Mouse (Mus musculus) myocyte (in vitro differentiated cells): Measurements from ENCODE around the gene Ppp2r5d. TPM values are rescaled to one million over a fixed set of nuclear protein-coding genes. Genes with fewer than 3 reads are reported as not detected.

Source experiments
- H3K27me3 ChIP-seq: one replicate; pipeline ENCODE4 v1.6.1; 2011; ENCODE audit not compliant: control insufficient read depth, insufficient read depth, insufficient read length
- H3K36me3 ChIP-seq: one replicate; pipeline ENCODE4 v1.6.1; 2011; ENCODE audit not compliant: control insufficient read depth, insufficient read depth
- H3K4me2 ChIP-seq: one replicate; pipeline ENCODE4 v1.6.1; 2011; ENCODE audit warnings: low read depth, control low read depth
- H3K4me3 ChIP-seq: one replicate; pipeline ENCODE4 v1.5.1; 2011; ENCODE audit warnings: mild to moderate bottlenecking, control low read depth, moderate library complexity
- H3K79me2 ChIP-seq: one replicate; pipeline ENCODE4 v1.6.1; 2011; ENCODE audit not compliant: control insufficient read depth, insufficient read depth
- H3ac ChIP-seq: one replicate; pipeline ENCODE4 v1.6.1; 2011; ENCODE audit not compliant: control insufficient read depth, insufficient read length
- CEBPB ChIP-seq: IDR thresholded peaks from 2 replicates; pipeline ENCODE4 v1.6.1; 2011; ENCODE audit warnings: mild to moderate bottlenecking, moderate library complexity; ENCODE audit not compliant: poor library complexity, insufficient read depth, severe bottlenecking
- E2F4 ChIP-seq: IDR thresholded peaks from one replicate; pipeline ENCODE4 v1.6.1; 2011; ENCODE audit warnings: mild to moderate bottlenecking, control low read depth, moderate library complexity; ENCODE audit not compliant: insufficient read depth
- MAX ChIP-seq: IDR thresholded peaks from one replicate; pipeline ENCODE4 v1.6.1; 2011; ENCODE audit warnings: low read depth, mild to moderate bottlenecking, control low read depth
- MYOD1 ChIP-seq, 3 experiments: IDR thresholded peaks; one replicate each; pipeline ENCODE4 v1.6.1; 2011; ENCODE audit warnings: control low read depth in 2 of 3, low read depth in 2 of 3, mild to moderate bottlenecking in 2 of 3, moderate library complexity in 1 of 3; ENCODE audit not compliant: insufficient read length in 2 of 3, control insufficient read depth in 1 of 3
- MYOG ChIP-seq, 3 experiments: IDR thresholded peaks; one replicate each; pipeline ENCODE4 v1.6.1; 2011; ENCODE audit warnings: control low read depth in 2 of 3, low read depth in 2 of 3, mild to moderate bottlenecking in 2 of 3; ENCODE audit not compliant: insufficient read length in 2 of 3, control insufficient read depth in 1 of 3, insufficient read depth in 1 of 3
- POLR2A ChIP-seq: IDR thresholded peaks from one replicate; pipeline ENCODE4 v1.6.1; 2011; ENCODE audit warnings: low read depth, mild to moderate bottlenecking, control low read depth, moderate library complexity; ENCODE audit not compliant: insufficient read length
- POLR2AphosphoS2 ChIP-seq: IDR thresholded peaks from one replicate; pipeline ENCODE4 v1.6.1; 2011; ENCODE audit warnings: low read depth, control low read depth; ENCODE audit not compliant: insufficient read length
- REST ChIP-seq: IDR thresholded peaks from one replicate; pipeline ENCODE4 v1.6.1; 2011; ENCODE audit warnings: mild to moderate bottlenecking, control low read depth, moderate library complexity; ENCODE audit not compliant: insufficient read depth, insufficient read length
- SRF ChIP-seq: IDR thresholded peaks from one replicate; pipeline ENCODE4 v1.6.1; 2011; ENCODE audit warnings: low read depth; ENCODE audit not compliant: control insufficient read depth, insufficient read length
- TCF12 ChIP-seq: IDR thresholded peaks from one replicate; pipeline ENCODE4 v1.6.1; 2011; ENCODE audit warnings: mild to moderate bottlenecking, control low read depth; ENCODE audit not compliant: poor library complexity, insufficient read depth, severe bottlenecking
- TCF3 ChIP-seq: IDR thresholded peaks from one replicate; pipeline ENCODE4 v1.6.1; 2011; ENCODE audit warnings: low read depth, control low read depth; ENCODE audit not compliant: insufficient read length
- USF1 ChIP-seq: IDR thresholded peaks from one replicate; pipeline ENCODE4 v1.6.1; 2011; ENCODE audit warnings: low read depth, mild to moderate bottlenecking, control low read depth, moderate library complexity
- polyA plus RNA-seq: library from polyadenylated mRNA; unstranded; fragments of >200 nt; fragmentation: generic; extraction: Trizol; gene quantifications from one replicate; pipeline ENCODE4 v1.2.1, GENCODE M21; 2012; ENCODE audit warnings: missing spikeins

Gene Ppp2r5d
- polyA plus RNA-seq, 1 experiment = 79.6 TPM

GRCm38 (mm10) chr17:46728496-46728895 is 23.6 kb upstream of the Ppp2r5d start:
- H3K36me3 ChIP-seq = no peaks in the 10 kb centered on the region
- H3K79me2 ChIP-seq = no peaks in the 10 kb centered on the region
- H3K4me2 ChIP-seq = no peak overlapping the region
- no peak overlapping the region for H3ac ChIP-seq
- H3K4me3 ChIP-seq = no peak overlapping the region
- TF ChIP-seq MYOD1 (IDR thresholded peaks at IDR 0.05; ENCODE audit: control insufficient read depth in 1 of 3, insufficient read length in 2 of 3, low read depth in 2 of 3) (no peak), MYOG (IDR thresholded peaks at IDR 0.05; ENCODE audit: control insufficient read depth in 1 of 3, insufficient read depth in 1 of 3, insufficient read length in 2 of 3, low read depth in 2 of 3) (no peak), POLR2AphosphoS2 (no peak), TCF12 (no peak), TCF3 (no peak), CEBPB (no peak)
- H3K27me3 ChIP-seq = no peaks in the 10 kb centered on the region

GRCm38 (mm10) chr17:46728021-46728420 is 23.1 kb upstream of the Ppp2r5d start:
- no peaks in the 10 kb centered on the region for H3K36me3 ChIP-seq
- H3K4me3 ChIP-seq = no peak overlapping the region
- no peak overlapping the region for H3ac ChIP-seq
- no peaks in the 10 kb centered on the region for H3K27me3 ChIP-seq
- no peak for TF ChIP-seq MYOG (IDR thresholded peaks at IDR 0.05; ENCODE audit: control insufficient read depth in 1 of 3, insufficient read depth in 1 of 3, insufficient read length in 2 of 3, low read depth in 2 of 3)
- no peak for TF ChIP-seq USF1
- TF ChIP-seq MYOD1 (IDR thresholded peaks at IDR 0.05; ENCODE audit: control insufficient read depth in 1 of 3, insufficient read length in 2 of 3, low read depth in 2 of 3) = no peak
- no peak for TF ChIP-seq POLR2A
- TF ChIP-seq TCF3 = no peak
- TF ChIP-seq E2F4 = no peak
- TF ChIP-seq CEBPB = no peak
- TF ChIP-seq TCF12 = no peak
- no peak overlapping the region for H3K4me2 ChIP-seq
- H3K79me2 ChIP-seq = no peaks in the 10 kb centered on the region

- no peak overlapping the region for H3K4me2 ChIP-seq
- TF ChIP-seq E2F4 (no peak), MAX (no peak), POLR2AphosphoS2 (no peak), CEBPB (no peak), MYOD1 (IDR thresholded peaks at IDR 0.05; ENCODE audit: control insufficient read depth in 1 of 3, insufficient read length in 2 of 3, low read depth in 2 of 3) (no peak), USF1 (no peak), SRF (no peak), REST (no peak), POLR2A (no peak), MYOG (IDR thresholded peaks at IDR 0.05; ENCODE audit: control insufficient read depth in 1 of 3, insufficient read depth in 1 of 3, insufficient read length in 2 of 3, low read depth in 2 of 3) (no peak), TCF3 (no peak), TCF12 (no peak)
- no peaks in the 10 kb centered on the region for H3K27me3 ChIP-seq
- no peaks in the 10 kb centered on the region for H3K79me2 ChIP-seq
- H3ac ChIP-seq = no peak overlapping the region
- H3K4me3 ChIP-seq = no peak overlapping the region
- no peaks in the 10 kb centered on the region for H3K36me3 ChIP-seq
These were observed 22.4 kb upstream of the Ppp2r5d start for GRCm38 (mm10) chr17:46727271-46727670.

- no peak overlapping the region for H3K4me3 ChIP-seq
- H3ac ChIP-seq = no peak overlapping the region
- TF ChIP-seq POLR2AphosphoS2 (peak; percentile 25), REST (no peak)
- no peaks in the 10 kb centered on the region for H3K79me2 ChIP-seq
- H3K4me2 ChIP-seq = no peak overlapping the region
- no peaks in the 10 kb centered on the region for H3K27me3 ChIP-seq
- no peaks in the 10 kb centered on the region for H3K36me3 ChIP-seq
These were observed 21.1 kb upstream of the Ppp2r5d start for GRCm38 (mm10) chr17:46725731-46726645.

- H3K36me3 ChIP-seq = no peaks in the 10 kb centered on the region
- H3K4me2 ChIP-seq = no peak overlapping the region
- no peak for TF ChIP-seq USF1
- no peak for TF ChIP-seq MAX
- no peak for TF ChIP-seq CEBPB
- no peak for TF ChIP-seq POLR2A
- TF ChIP-seq E2F4 = no peak
- TF ChIP-seq MYOD1 (IDR thresholded peaks at IDR 0.05; ENCODE audit: control insufficient read depth in 1 of 3, insufficient read length in 2 of 3, low read depth in 2 of 3) = no peak
- no peak for TF ChIP-seq SRF
- TF ChIP-seq POLR2AphosphoS2 = no peak
- no peak for TF ChIP-seq REST
- TF ChIP-seq TCF3 = no peak
- no peak for TF ChIP-seq MYOG (IDR thresholded peaks at IDR 0.05; ENCODE audit: control insufficient read depth in 1 of 3, insufficient read depth in 1 of 3, insufficient read length in 2 of 3, low read depth in 2 of 3)
- no peak for TF ChIP-seq TCF12
- no peak overlapping the region for H3ac ChIP-seq
- no peak overlapping the region for H3K4me3 ChIP-seq
- no peaks in the 10 kb centered on the region for H3K79me2 ChIP-seq
- no peaks in the 10 kb centered on the region for H3K27me3 ChIP-seq
These were observed 20.4 kb upstream of the Ppp2r5d start for GRCm38 (mm10) chr17:46725273-46725672.
